Mouse (Mus musculus) v-Abl transformed pro-B cells (cell line): ENCODE data around the gene Rubcn.

Experiments used
- in situ Hi-C, 2 experiments: fragments of 400-800 bp; cut with MboI; formaldehyde crosslinking; loops; one replicate each; pipeline ENCODE4 v1.15.1; 2025; ENCODE audit not compliant: unreplicated experiment in 2 of 2

The Rubcn gene

GRCm38 (mm10) chr16:32875281-32875680, 2.3 kb downstream of the Rubcn start:
- in situ Hi-C loops: loop anchor here in 1 of 2 experiments (10.0 kb wide), 1 partner anchor 510 kb away; the partner anchor contains the start of gene Zfp148

- in situ Hi-C loops: loop anchor here in 1 of 2 experiments (10.0 kb wide), 1 partner anchor 511 kb away; the partner anchor contains the start of gene Zfp148
Observed at GRCm38 (mm10) chr16:32873366-32873765, 4.2 kb downstream of the Rubcn start.

- in situ Hi-C loops: loop anchor here in 1 of 2 experiments (10.0 kb wide), 1 partner anchor 515 kb away; the partner anchor contains the start of gene Zfp148
Observed at GRCm38 (mm10) chr16:32870231-32870630, 7.3 kb downstream of the Rubcn start.

- in situ Hi-C loops: no loop called here
Observed at GRCm38 (mm10) chr16:32867919-32868552, 9.5 kb downstream of the Rubcn start.

GRCm38 (mm10) chr16:32866713-32867112, 10.9 kb downstream of the Rubcn start:
- in situ Hi-C loops: no loop called here

- in situ Hi-C loops: no loop called here
Observed at GRCm38 (mm10) chr16:32865401-32865800, 12.2 kb downstream of the Rubcn start.

GRCm38 (mm10) chr16:32861813-32862385, 15.7 kb downstream of the Rubcn start:
- in situ Hi-C loops: no loop called here

- in situ Hi-C loops: no loop called here
Observed at GRCm38 (mm10) chr16:32858771-32859636, 18.6 kb downstream of the Rubcn start.

- in situ Hi-C loops: no loop called here
Observed at GRCm38 (mm10) chr16:32858356-32858755, 19.2 kb downstream of the Rubcn start.

- in situ Hi-C loops: no loop called here
Observed at GRCm38 (mm10) chr16:32856751-32857150, 20.8 kb downstream of the Rubcn start.

GRCm38 (mm10) chr16:32854050-32854571, 23.5 kb downstream of the Rubcn start:
- in situ Hi-C loops: no loop called here

GRCm38 (mm10) chr16:32853492-32854049, 24.0 kb downstream of the Rubcn start:
- in situ Hi-C loops: no loop called here

GRCm38 (mm10) chr16:32849042-32849830, 28.3 kb downstream of the Rubcn start:
- in situ Hi-C loops: no loop called here

- in situ Hi-C loops: no loop called here
Observed at GRCm38 (mm10) chr16:32847103-32847502, 30.5 kb downstream of the Rubcn start.

GRCm38 (mm10) chr16:32831501-32831900, 46.1 kb downstream of the Rubcn start:
- in situ Hi-C loops: no loop called here

- in situ Hi-C loops: no loop called here
Observed at GRCm38 (mm10) chr16:32829104-32829503, 48.5 kb downstream of the Rubcn start.

- in situ Hi-C loops: no loop called here
Observed at GRCm38 (mm10) chr16:32826521-32826920, 51.0 kb downstream of the Rubcn start.

GRCm38 (mm10) chr16:32825380-32825779, 52.2 kb downstream of the Rubcn start:
- in situ Hi-C loops: no loop called here

GRCm38 (mm10) chr16:32824061-32824460, 53.5 kb downstream of the Rubcn start:
- in situ Hi-C loops: loop anchor here (25.0 kb wide), 1 partner anchor 1288 kb away; no protein-coding TSS in a partner anchor

GRCm38 (mm10) chr16:32823487-32823886, 54.1 kb downstream of the Rubcn start:
- in situ Hi-C loops: loop anchor here (25.0 kb wide), 1 partner anchor 1289 kb away; no protein-coding TSS in a partner anchor
